Mouse (Mus musculus): ENCODE measurements around the gene Fbxl19. TPM values are rescaled to one million over a fixed set of nuclear protein-coding genes. Genes with fewer than 3 reads are reported as not detected.
"Not testable (repeated sequence)": the region's sequence is repeated elsewhere in the genome, so short reads cannot be mapped to it uniquely, and the experiment has no call there.

The Fbxl19 gene
- total RNA-seq, 2 experiments from 2014 or later = 13.1 to 13.7 TPM

DNA sequence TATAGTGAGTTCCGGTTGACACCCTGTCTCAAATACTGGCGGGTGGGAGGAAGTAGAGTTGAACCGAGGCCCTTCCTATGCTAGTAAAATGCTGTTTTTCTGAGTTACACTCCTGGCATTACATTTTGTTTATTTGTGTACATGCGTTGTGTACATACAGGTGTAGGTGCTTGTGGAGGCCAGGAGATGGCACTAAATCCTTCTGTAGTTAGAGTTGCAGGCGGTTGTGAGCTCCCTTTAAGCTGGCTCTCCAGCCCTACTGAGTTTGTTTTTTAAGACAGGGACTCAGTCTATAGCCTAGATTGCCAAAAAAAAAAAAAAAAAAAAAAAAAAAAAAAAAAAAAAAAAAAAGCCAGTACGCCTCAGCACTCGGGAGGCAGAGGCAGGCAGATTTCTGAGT, 16.4 kb upstream of the Fbxl19 start:
- no peak for DNase-seq

DNA sequence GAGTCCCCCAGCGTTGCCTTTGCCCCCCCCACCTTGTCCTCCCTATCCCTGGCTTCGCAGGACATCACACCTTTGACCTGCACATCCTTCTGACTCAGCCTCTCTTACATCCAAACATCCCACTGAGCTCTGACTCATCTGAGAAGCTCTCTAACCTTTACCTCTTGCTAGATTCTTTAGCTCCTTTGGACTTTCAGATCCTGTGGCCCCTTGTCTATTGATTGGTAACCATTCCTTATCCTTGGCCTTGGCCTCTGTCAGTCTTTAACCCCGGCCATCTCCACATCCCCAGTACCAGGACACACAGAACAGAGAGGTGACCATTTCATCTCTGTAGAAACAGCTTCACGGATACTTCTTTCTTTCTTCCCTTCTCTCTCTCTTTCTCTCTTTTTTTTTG, 14.2 kb upstream of the Fbxl19 start:
- no peak for DNase-seq

DNA sequence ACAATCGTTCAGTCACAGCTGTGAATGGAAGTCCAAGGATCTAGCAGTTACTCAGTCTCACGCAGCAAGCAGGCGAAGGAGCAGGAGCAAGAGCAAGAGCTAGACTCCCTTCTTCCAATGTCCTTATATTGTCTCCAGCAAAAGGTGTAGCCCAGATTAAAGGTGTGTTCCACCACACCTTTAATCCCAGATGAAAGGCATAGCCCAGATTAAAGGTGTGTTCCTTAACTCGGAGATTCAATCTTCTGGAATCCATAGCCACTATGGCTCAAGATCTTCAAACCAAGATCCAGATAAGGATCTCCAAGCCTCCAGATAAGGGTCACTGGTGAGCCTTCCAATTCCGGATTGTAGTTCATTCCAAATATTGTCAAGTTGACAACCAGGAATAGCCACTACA, 12.3 kb upstream of the Fbxl19 start, which contains the start of gene Ctf2:
Ctf2 (minus strand) TSS at position 101 of the 400 bp plus-strand sequence.
- DNase-seq = not testable (repeated sequence)

- peak; percentile 92 to 93 for DNase-seq
These were observed 908 bp downstream of the Fbxl19 start for GRCm38 (mm10) chr7:127745251-127745651.

DNA sequence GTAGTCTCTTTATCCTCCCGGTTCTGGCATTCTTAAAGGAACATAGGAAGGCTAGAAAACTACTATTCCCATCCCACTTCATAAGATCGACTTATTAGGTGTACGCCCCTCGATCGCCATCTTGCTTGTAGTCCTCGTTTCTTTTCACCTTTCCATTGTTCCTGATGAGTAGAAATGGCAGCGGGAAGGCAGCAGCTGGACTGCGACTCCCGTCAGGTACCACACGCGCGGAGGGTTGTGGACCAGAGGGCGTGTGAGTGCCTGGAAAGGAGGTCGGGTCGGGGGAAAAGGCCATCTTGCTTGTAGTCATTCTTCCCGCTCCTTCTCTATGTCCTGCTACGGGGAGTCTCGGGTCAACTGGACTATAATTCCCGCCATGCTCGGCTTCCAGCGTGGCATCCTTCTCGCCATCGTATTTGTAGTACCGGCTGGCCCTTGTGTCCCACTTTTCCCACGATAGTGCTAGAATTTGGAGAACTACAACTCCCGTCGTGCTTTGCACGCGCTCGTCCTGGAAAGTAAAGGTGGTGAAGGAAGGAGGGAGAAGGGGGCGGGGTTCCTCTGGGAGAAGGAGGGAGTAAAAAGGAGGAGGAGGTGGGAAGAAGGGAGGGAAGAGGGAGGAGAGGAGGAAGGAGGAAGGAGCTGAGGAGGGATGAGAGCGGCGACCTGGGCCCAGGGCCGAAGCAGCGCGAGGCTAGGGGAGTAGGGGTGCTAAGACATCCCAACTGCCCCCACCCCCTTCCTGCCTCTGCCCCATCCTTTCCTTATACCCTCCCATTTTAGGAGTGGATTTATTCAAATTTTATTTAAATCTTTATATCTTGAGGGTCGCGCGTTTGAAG, 1.5 kb downstream of the Fbxl19 start:
- DNase-seq = peak; percentile 95

GRCm38 (mm10) chr7:127746494-127747491, 2.5 kb downstream of the Fbxl19 start:
- DNase-seq = peak; percentile 18 to 52

DNA sequence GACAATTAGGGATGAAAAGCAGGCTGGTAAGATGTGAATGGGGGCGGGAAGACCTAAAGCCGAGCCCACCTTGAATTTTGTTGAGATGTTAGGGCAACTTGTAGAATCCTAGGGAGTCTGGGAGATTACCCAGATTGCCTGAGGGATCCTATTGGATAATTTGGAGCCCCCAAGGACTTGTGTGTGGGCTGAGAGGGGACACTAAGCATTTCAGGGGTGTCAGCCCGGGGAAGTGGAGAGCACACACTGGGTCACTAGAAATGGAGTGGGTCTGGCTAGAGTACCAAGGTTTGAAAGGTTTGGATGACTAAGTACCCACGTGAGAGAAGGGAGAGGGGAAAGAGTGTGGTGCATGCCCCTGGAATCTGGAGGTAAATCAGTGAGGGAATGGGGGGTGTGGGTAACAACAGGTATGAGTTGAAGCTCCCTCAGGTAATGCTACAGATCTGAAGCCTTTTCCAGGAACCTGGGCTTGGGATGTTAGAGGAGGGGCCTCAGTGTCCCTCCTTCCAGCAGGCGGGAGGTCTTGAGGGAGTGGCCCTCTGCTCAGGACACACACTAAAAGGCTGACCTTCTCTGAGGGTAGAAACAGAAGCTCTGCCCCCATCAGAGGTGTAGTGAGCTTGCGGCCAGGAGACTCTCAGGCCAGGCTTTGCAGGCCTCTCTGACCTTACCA, 3.4 kb downstream of the Fbxl19 start:
- DNase-seq = no peak

GRCm38 (mm10) chr7:127748235-127748560, 3.9 kb downstream of the Fbxl19 start:
- DNase-seq = no peak

DNA sequence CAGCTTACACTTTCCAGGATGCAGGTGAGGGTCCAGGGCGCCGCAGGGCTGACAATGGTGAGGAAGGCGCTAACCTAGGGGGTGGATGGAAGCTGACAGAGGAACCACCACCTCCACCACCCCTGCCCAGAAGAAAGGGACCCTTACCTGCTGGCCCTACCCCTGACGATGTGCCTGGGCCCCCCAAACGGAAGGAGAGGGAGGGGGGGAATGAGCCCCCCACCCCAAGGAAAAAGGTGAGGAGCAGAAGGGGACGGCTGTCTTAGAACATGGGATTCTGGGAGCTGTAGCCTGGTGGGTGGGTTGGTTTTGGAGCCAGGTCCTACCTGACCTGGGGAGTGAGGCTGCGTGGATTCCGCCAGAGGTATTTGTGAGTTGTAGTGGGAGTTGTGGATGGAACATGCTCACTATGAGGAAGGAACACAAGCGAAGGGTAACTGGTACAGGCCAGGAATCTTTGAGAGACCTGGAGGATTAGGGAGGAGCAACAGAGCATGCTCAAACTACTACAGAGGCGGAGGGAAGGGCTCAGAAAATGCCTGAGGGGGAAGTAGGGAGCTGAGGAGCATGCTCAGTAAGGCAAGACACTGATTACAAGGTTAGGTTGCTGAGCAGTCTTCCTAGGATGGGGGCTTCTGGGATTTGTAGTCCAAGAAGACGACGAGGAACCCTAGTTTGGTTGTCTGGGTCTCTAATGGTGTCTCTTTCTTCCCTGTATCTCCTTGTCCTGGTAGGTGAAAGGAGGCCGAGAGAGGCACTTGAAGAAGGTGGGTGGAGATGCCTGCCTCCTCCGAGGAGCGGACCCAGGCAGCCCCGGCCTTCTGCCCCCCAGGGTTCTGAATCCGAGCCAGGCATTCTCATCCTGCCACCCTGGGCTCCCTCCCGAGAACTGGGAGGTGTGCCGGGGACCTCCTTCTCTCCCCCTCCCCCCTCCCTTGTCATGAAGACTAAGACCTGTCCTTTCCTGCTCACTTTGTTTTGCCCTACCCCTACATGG, 6.1 kb downstream of the Fbxl19 start:
- DNase-seq = no peak

DNA sequence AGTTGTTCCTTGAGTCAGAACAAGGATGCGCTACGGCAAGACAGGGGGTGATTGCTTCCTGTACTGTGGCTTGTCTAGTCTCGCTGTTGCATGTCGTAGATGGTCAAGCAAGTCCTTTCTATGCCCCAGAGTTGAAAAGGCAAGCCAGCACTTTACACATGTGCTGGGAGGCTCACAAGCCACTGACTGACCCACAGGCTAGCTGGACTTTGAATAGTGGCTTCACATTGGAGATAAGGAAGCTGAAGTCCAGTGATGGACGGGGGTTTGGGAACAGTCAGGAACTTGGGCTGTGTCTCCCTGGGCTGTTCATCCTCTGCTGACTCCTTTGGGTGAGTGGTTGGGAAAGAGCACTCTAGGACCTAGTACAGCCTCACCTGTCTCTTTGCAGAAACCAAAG, 7.3 kb downstream of the Fbxl19 start:
- DNase-seq = no peak

- no peak for DNase-seq
These were observed 7.7 kb downstream of the Fbxl19 start for GRCm38 (mm10) chr7:127752069-127752468.

DNA sequence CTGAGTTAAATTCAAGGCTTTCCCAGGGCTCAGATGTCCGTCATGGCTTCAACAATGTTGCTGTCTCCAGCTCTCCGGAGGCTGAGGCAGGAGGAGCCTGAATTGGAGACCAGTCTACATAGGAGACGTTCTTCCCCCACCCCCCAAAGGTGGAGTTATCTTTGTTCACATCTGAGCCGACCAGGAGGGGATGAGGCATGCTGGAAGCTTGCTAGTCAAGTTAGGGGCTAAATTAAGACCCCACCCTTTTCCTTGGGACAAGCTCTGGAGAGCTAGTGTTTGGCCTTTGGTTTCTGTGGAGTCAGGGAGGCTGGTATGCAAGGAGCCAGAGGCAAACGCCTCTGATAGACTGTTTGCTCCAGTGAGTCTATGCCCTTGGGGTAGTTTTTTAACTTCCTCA, 8.8 kb downstream of the Fbxl19 start:
- DNase-seq = no peak

- no peak for DNase-seq
These were observed 9.4 kb downstream of the Fbxl19 start for GRCm38 (mm10) chr7:127753741-127754140.

DNA sequence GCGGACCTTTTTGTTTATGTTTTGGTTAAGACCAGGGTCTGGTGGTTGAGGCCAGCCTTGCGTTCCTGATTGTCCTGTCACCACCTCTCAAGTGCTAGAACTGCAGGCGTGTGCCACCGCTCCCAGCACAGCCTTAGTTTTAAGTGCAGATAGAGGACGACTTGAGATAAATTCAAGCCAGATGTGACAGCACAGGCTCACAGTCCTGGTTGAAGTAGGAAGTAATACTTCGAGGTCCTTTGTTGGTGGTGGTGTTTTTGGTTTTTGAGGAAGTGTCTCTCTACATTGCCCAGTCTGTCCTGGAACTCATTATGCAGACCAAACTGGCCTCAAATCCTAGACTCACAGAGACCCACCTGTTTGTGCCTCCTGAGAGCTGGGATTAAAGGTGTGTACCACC, 15.4 kb downstream of the Fbxl19 start:
- DNase-seq = no peak

DNA sequence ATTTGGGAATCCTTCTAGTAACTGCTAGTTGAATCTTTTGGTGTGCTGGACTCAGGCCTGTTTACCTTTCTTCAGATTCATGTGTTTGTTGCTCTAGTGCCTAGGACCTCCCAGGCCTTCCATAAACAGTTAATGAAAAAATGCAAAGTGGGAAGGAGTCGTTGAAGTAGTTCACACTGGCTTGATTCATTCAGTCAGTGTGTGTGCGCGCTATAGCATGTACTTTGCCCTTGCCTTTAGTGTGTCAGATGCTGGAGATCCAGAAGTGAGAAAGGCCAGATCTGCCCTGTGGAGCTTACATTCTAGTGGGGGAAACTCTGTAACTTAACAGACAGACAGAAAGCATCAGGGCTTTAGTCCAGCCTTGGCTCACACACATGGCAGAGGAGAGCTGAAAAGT, 16.1 kb downstream of the Fbxl19 start:
- no peak for DNase-seq

DNA sequence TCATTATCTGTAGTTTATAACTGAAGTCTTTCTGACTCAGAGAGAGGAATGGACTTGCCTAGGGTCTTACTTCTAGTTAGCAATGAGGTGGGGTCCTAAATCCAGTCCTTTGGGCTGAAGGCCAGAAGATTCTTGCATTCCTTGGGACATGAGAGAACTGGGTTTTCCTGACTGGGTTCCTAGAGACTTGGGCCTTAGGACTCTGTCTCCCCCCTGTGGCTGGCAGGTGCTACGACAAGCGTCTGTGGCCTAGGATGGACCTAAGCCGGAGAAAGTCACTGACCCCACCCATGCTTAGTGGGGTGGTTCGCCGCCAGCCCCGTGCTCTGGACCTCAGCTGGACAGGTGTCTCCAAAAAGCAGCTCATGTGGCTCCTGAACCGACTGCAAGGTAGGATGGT, 16.7 kb downstream of the Fbxl19 start:
- DNase-seq = peak; percentile 72 to 83

DNA sequence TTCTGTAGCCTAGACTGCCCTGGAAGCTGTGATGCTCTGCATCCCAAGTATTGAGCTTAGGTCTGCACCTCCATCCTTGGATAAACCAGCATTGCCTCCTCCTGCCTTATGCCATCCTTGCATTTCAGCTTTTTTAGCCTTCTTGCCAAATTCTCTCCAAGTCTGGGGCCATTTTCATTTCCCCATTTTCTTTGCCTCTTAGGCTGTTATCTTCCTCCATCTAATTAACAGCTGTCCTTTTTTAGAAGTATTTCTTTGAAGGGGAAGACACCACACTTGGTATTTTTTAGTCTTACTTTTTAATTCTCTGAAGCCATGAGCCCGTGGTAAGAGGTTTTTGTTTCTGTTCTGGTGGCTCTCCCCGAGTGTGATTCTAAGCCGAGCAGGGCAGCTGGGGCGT, 19.3 kb downstream of the Fbxl19 start:
- no peak for DNase-seq

- DNase-seq = no peak
These were observed 21.4 kb downstream of the Fbxl19 start for GRCm38 (mm10) chr7:127765756-127766155.

GRCm38 (mm10) chr7:127766851-127767609, 22.7 kb downstream of the Fbxl19 start:
- no peak for DNase-seq

GRCm38 (mm10) chr7:127767671-127768345, 23.5 kb downstream of the Fbxl19 start:
- DNase-seq = no peak

Measured in adrenal gland, postnatal 36 days (tissue).